Mouse (Mus musculus) liver, embryonic 14.5 days (tissue): ENCODE measurements at regions not wholly inside any gene's neighbourhood (a gene's known extent, or its start where the extent isn't known, plus 50 kb on each side); places are given as distances from the start of the nearest gene placed in this dataset.
"Not testable (repeated sequence)": the region's sequence is repeated elsewhere in the genome, so short reads cannot be mapped to it uniquely, and the experiment has no call there.

ENCODE experiments used
- ATAC-seq: fragments of 200-750 bp; cut with Nextera tagmentation; 2 replicates; pipeline ENCODE4 v1.8.0; 2017; ENCODE audit warnings: moderate number of reproducible peaks, mild to moderate bottlenecking, moderate library complexity; ENCODE audit not compliant: insufficient read depth
- DNase-seq, 3 experiments: peaks; one replicate each; pipeline ENCODE4 v3.0.0-alpha.2; 2012 to 2013; ENCODE audit warnings: low read depth in 3 of 3, low spot score in 3 of 3
- H3K27ac ChIP-seq: fragments of 300-500 bp; sonication (generic); 2 replicates; pipeline ENCODE4 v1.5.1; 2014; ENCODE audit warnings: moderate library complexity, mild to moderate bottlenecking, control low read depth, inconsistent platforms
- H3K27me3 ChIP-seq: fragments of 300-500 bp; sonication (generic); 2 replicates; pipeline ENCODE4 v1.6.1; 2014; ENCODE audit warnings: mild to moderate bottlenecking, low read length, moderate library complexity; ENCODE audit not compliant: control insufficient read depth, insufficient read depth
- H3K36me3 ChIP-seq: fragments of 300-500 bp; sonication (generic); replicated peaks from 2 replicates; pipeline ENCODE4 v1.6.1; 2014; ENCODE audit warnings: low read depth; ENCODE audit not compliant: control insufficient read depth, insufficient read depth
- H3K4me1 ChIP-seq, 2 experiments: fragments of 200-500 bp in 1 of 2; fragments of 300-500 bp in 1 of 2; sonication (generic) in 1 of 2; replicated peaks; 2 replicates each; pipeline ENCODE4 v1.6.1; 2012 to 2014; ENCODE audit warnings: antibody characterized with exemption in 1 of 2, inconsistent platforms in 1 of 2, low read length in 1 of 2; ENCODE audit not compliant: control insufficient read depth in 2 of 2, insufficient read depth in 2 of 2
- H3K4me2 ChIP-seq: fragments of 300-500 bp; sonication (generic); 2 replicates; pipeline ENCODE4 v1.6.1; 2014; ENCODE audit warnings: low read depth, mild to moderate bottlenecking, control low read depth, moderate library complexity
- H3K4me3 ChIP-seq, 2 experiments: fragments of 200-500 bp in 1 of 2; fragments of 300-500 bp in 1 of 2; sonication (generic) in 1 of 2; 2 replicates each; pipeline ENCODE4 v1.5.1; 2012 to 2014; ENCODE audit warnings: low read depth in 2 of 2, low read length in 2 of 2, mild to moderate bottlenecking in 2 of 2, control low read depth in 1 of 2, inconsistent platforms in 1 of 2, moderate library complexity in 1 of 2; ENCODE audit not compliant: insufficient read depth in 1 of 2
- H3K9ac ChIP-seq: fragments of 300-500 bp; sonication (generic); replicated peaks from 2 replicates; pipeline ENCODE4 v1.6.1; 2014; ENCODE audit warnings: mild to moderate bottlenecking, control low read depth, moderate library complexity
- H3K9me3 ChIP-seq: fragments of 300-500 bp; sonication (generic); 2 replicates; pipeline ENCODE4 v1.6.1; 2016; ENCODE audit warnings: low read length, mixed read lengths; ENCODE audit not compliant: control insufficient read depth
- CTCF ChIP-seq: IDR thresholded peaks from 2 replicates; pipeline ENCODE4 v1.5.1; 2016; ENCODE audit warnings: antibody characterized with exemption, low read depth, control low read depth
- EP300 ChIP-seq: IDR thresholded peaks from 2 replicates; pipeline ENCODE4 v1.6.1; 2016; ENCODE audit warnings: antibody characterized with exemption, low read depth
- WGBS: fragments of 180-500 bp; shearing (Covaris S2); extraction: QIAGEN DNeasy Blood & Tissue Kit; methylation state at CpG from one replicate; pipeline ENCODE4 v1.1.7; 2014; ENCODE audit not compliant: insufficient replicate concordance; 5-methylcytosine and 5-hydroxymethylcytosine counted together

- Histone ChIP-seq H3K9ac (no peak overlapping the region), H3K4me1 (no peaks in the 10 kb centered on the region), H3K27ac (no peak overlapping the region), H3K4me2 (no peak overlapping the region), H3K4me3 (no peak overlapping the region), H3K9me3 (no peaks in the 10 kb centered on the region), H3K27me3 (no peaks in the 10 kb centered on the region), H3K36me3 (no peaks in the 10 kb centered on the region)
- DNase-seq (no peak), ATAC-seq (no peak)
- TF ChIP-seq CTCF (no peak), EP300 (no peak)
- 36% methylated on average over 1 of the region's 1 CpGs for WGBS
These were observed 312.6 kb downstream of the Samd5 start for GRCm38 (mm10) chr10:9362306-9362865.

GRCm38 (mm10) chr10:9338207-9338801 lies 336.7 kb downstream of the Samd5 start:
- 81% methylated on average over 8 of the region's 8 CpGs for WGBS

GRCm38 (mm10) chr10:9334245-9334845 lies 340.7 kb downstream of the Samd5 start:
- WGBS, result 73% methylated on average over 10 of the region's 10 CpGs
- no peak overlapping the region for H3K4me3 ChIP-seq

More at GRCm38 (mm10) chr10:9338207-9338801, 336.7 kb downstream of the Samd5 start:
- Histone ChIP-seq H3K4me2 (no peak overlapping the region), H3K4me1 (no peaks in the 10 kb centered on the region), H3K9me3 (no peaks in the 10 kb centered on the region), H3K4me3 (no peak overlapping the region), H3K9ac (no peak overlapping the region), H3K27ac (no peak overlapping the region), H3K27me3 (no peaks in the 10 kb centered on the region), H3K36me3 (no peaks in the 10 kb centered on the region)
- TF ChIP-seq EP300, result no peak
- no peak for TF ChIP-seq CTCF
- DNase-seq (no peak), ATAC-seq (no peak)

GRCm38 (mm10) chr10:9331694-9332093 lies 343.3 kb downstream of the Samd5 start:
- TF ChIP-seq EP300 (no peak), CTCF (no peak)
- DNase-seq (no peak), ATAC-seq (no peak)
- H3K9me3 ChIP-seq, result no peaks in the 10 kb centered on the region
- H3K27me3 ChIP-seq, result no peaks in the 10 kb centered on the region
- H3K4me2 ChIP-seq, result no peak overlapping the region
- H3K36me3 ChIP-seq, result no peaks in the 10 kb centered on the region
- no peaks in the 10 kb centered on the region for H3K4me1 ChIP-seq
- H3K9ac ChIP-seq, result no peak overlapping the region
- 39% methylated on average over 3 of the region's 3 CpGs for WGBS
- H3K27ac ChIP-seq, result no peak overlapping the region
- no peak overlapping the region for H3K4me3 ChIP-seq

More at GRCm38 (mm10) chr10:9334245-9334845, 340.7 kb downstream of the Samd5 start:
- no peak overlapping the region for H3K27ac ChIP-seq
- no peaks in the 10 kb centered on the region for H3K4me1 ChIP-seq
- TF ChIP-seq EP300 (no peak), CTCF (no peak)
- DNase-seq (no peak), ATAC-seq (no peak)
- H3K27me3 ChIP-seq, result no peaks in the 10 kb centered on the region
- H3K4me2 ChIP-seq, result no peak overlapping the region
- H3K9ac ChIP-seq, result no peak overlapping the region
- H3K36me3 ChIP-seq, result no peaks in the 10 kb centered on the region
- H3K9me3 ChIP-seq, result no peaks in the 10 kb centered on the region

- H3K9ac ChIP-seq, result no peak overlapping the region
- TF ChIP-seq CTCF (no peak), EP300 (no peak)
- H3K27me3 ChIP-seq, result no peaks in the 10 kb centered on the region
- H3K27ac ChIP-seq, result no peak overlapping the region
- no peak overlapping the region for H3K4me2 ChIP-seq
- no peak for ATAC-seq
- no peak overlapping the region for H3K4me3 ChIP-seq
- WGBS, result 59% methylated on average over 4 of the region's 4 CpGs
- H3K9me3 ChIP-seq, result no peaks in the 10 kb centered on the region
- DNase-seq, result no peak
- H3K4me1 ChIP-seq, result no peaks in the 10 kb centered on the region
- H3K36me3 ChIP-seq, result no peaks in the 10 kb centered on the region
These were observed 346.7 kb downstream of the Samd5 start for GRCm38 (mm10) chr10:9328324-9328723.

GRCm38 (mm10) chr10:9327881-9328280 lies 347.1 kb downstream of the Samd5 start:
- H3K9me3 ChIP-seq, H3K4me1 ChIP-seq, H3K27me3 ChIP-seq, H3K4me3 ChIP-seq, DNase-seq, ATAC-seq, H3K27ac ChIP-seq, H3K4me2 ChIP-seq, H3K36me3 ChIP-seq, H3K9ac ChIP-seq: not testable (repeated sequence)
- WGBS, result 72% methylated on average over 4 of the region's 4 CpGs
